Mouse (Mus musculus): ENCODE data around the gene Eif3c. TPM values are rescaled to one million over a fixed set of nuclear protein-coding genes. Genes with fewer than 3 reads are reported as not detected.

Eif3c gene
- polyA plus RNA-seq, 1 experiment from 2014 or later = 185 TPM

DNA sequence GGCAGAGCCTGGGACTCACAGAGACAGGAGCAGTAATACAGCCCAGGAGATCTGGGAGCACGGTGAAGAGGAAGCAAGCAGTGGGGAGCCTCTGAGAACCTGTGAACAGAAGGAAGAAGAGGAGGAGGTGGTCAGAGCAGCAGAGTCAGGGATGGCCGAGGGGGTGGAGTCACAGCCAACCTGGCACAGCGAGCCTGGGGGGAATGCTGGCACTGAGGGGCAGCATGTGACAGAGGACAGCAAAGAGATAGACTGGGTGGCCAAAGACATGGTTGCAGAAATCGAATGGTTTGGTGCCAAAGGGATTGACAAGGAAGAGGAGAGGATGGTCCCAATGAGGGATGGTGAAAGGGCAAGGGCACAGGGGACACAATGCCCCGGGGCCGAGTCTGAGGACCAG is 19.5 kb upstream of the Eif3c start, which contains the start of gene Cln3:
Cln3 (minus strand) TSS at position 101 of the 400 bp plus-strand sequence.
- 74% methylated on average over 6 of the region's 6 CpGs for WGBS
- peaks cover 42% of the 10 kb centered on the region for H3K27me3 ChIP-seq (ENCODE audit: insufficient read depth, poor library complexity, severe bottlenecking)
- peaks cover 37% of the 10 kb centered on the region for H3K4me1 ChIP-seq (replicated peaks)
- H3K27ac ChIP-seq = no peak within 1 kb of the TSS
- no peak for DNase-seq (ENCODE audit: low spot score)
- no peak within 1 kb of the TSS for H3K4me3 ChIP-seq
- H3K9me3 ChIP-seq = no peaks in the 10 kb centered on the region
- peaks cover 8% of the 10 kb centered on the region for H3K36me3 ChIP-seq

- Histone ChIP-seq H3K9me3 (no peaks in the 10 kb centered on the region), H3K27me3 (ENCODE audit: insufficient read depth, poor library complexity, severe bottlenecking) (peaks cover 42% of the 10 kb centered on the region), H3K4me1 (replicated peaks) (peaks cover 37% of the 10 kb centered on the region), H3K4me3 (peak within 1 kb of the TSS; percentile 73), H3K27ac (peak within 1 kb of the TSS; percentile 93), H3K36me3 (peaks cover 18% of the 10 kb centered on the region)
- DNase-seq (ENCODE audit: low spot score) = no peak
- 82% methylated on average over 8 of the region's 8 CpGs for WGBS
Measured at GRCm38 (mm10) chr7:126584506-126584977, 18.3 kb upstream of the Eif3c start, which contains the start of gene Apobr. Gene Apobr, plus strand, starts transcription at chr7:126584942.

GRCm38 (mm10) chr7:126583761-126584160 is 17.6 kb upstream of the Eif3c start:
- DNase-seq (ENCODE audit: low spot score) = no peak
- H3K27me3 ChIP-seq (ENCODE audit: insufficient read depth, poor library complexity, severe bottlenecking) = peaks cover 42% of the 10 kb centered on the region
- no peaks in the 10 kb centered on the region for H3K9me3 ChIP-seq
- H3K4me1 ChIP-seq (replicated peaks) = peaks cover 37% of the 10 kb centered on the region
- WGBS = 60% methylated on average over 6 of the region's 6 CpGs
- H3K36me3 ChIP-seq = peaks cover 21% of the 10 kb centered on the region
- H3K4me3 ChIP-seq = peak overlapping the region; percentile 73
- H3K27ac ChIP-seq = peak overlapping the region; percentile 93

GRCm38 (mm10) chr7:126583251-126583709 is 17.1 kb upstream of the Eif3c start:
- Histone ChIP-seq H3K27ac (peak overlapping the region; percentile 93), H3K27me3 (ENCODE audit: insufficient read depth, poor library complexity, severe bottlenecking) (peaks cover 38% of the 10 kb centered on the region), H3K36me3 (peaks cover 23% of the 10 kb centered on the region), H3K4me3 (peak overlapping the region; percentile 73), H3K9me3 (no peaks in the 10 kb centered on the region), H3K4me1 (replicated peaks) (peaks cover 36% of the 10 kb centered on the region)
- under 1% methylated on average over 22 of the region's 22 CpGs for WGBS
- DNase-seq (ENCODE audit: low spot score) = peak; percentile 85

DNA sequence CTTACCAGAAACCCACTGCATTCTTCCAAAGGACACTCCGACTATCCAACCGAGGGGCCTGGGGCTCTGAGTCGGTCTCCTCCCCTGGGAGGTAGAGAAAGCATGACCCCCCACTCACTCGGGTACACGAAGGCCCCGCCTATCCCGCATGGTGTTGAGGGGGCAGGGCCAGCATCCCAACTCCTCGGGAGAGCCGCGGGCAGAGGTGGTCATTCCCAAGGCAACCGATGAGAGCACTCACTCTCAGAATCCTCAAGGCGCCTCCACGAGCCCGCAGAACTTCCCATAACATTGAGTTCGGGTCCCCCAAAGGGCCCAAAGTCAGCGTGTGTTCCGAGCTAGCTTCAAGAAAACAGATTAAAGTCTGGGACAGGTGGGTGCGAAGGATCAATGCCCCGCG is 16.5 kb upstream of the Eif3c start:
- WGBS = 2% methylated on average over 20 of the region's 20 CpGs
- Histone ChIP-seq H3K27ac (peak overlapping the region; percentile 93), H3K36me3 (peaks cover 26% of the 10 kb centered on the region), H3K4me3 (peak overlapping the region; percentile 73), H3K27me3 (ENCODE audit: insufficient read depth, poor library complexity, severe bottlenecking) (peaks cover 35% of the 10 kb centered on the region), H3K4me1 (replicated peaks) (peaks cover 31% of the 10 kb centered on the region), H3K9me3 (no peaks in the 10 kb centered on the region)
- peak; percentile 54 for DNase-seq (ENCODE audit: low spot score)

DNA sequence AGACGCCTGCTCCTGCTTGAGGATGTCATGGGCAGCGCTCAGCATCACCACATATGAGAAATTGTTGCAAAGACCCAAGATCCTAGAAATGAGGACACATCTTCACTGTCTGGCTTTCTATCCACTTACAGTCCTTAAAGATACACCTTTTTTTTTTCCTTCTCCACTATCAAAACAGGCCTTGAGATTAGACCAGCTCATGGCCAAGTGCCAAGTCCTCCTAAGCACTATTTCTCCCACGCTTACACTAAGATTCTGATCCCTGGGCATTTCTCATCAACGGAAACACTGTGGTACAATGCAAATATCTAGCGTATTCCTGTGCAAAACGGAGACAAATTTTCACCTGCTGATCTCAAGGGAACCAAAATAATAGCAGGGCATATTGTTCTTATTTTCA is 15.4 kb upstream of the Eif3c start:
- WGBS = 93% methylated on average over 6 of the region's 6 CpGs
- peaks cover 20% of the 10 kb centered on the region for H3K4me1 ChIP-seq (replicated peaks)

DNA sequence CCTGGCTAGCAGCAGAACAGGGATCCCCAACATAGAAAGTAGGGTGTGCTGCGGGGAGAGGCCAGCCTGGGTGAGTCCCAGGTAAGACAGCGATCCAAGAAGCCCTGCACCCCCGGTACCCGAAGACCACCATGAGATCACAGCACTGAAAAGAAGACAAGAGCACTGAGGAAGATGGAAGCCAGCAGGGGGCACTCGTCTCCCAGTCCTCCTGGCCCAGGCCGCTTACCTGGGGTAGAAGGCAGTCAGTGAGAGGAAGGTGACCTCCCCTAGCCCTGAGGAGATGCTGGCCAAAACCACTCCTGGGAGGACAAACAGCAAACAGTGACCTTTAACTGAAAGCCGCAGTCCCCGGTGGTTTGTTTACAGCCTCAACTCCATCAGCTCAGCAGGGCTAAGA is 13.0 kb upstream of the Eif3c start:
- H3K4me3 ChIP-seq = no peak overlapping the region

More for the DNA sequence above, 15.4 kb upstream of the Eif3c start:
- H3K9me3 ChIP-seq = no peaks in the 10 kb centered on the region
- H3K27ac ChIP-seq = no peak overlapping the region
- peak overlapping the region; percentile 73; the same call in 1 of the 2 replicates for H3K4me3 ChIP-seq
- H3K36me3 ChIP-seq = peaks cover 34% of the 10 kb centered on the region
- no peak for DNase-seq (ENCODE audit: low spot score)
- H3K27me3 ChIP-seq (ENCODE audit: insufficient read depth, poor library complexity, severe bottlenecking) = peaks cover 27% of the 10 kb centered on the region

GRCm38 (mm10) chr7:126576946-126577345 is 10.7 kb upstream of the Eif3c start:
- no peak overlapping the region for H3K27ac ChIP-seq
- H3K4me3 ChIP-seq = no peak overlapping the region
- no peaks in the 10 kb centered on the region for H3K27me3 ChIP-seq (ENCODE audit: insufficient read depth, poor library complexity, severe bottlenecking)
- H3K4me1 ChIP-seq (replicated peaks) = peaks cover 3% of the 10 kb centered on the region; the same call in 1 of the 2 replicates
- 48% methylated on average over 8 of the region's 8 CpGs for WGBS
- H3K9me3 ChIP-seq = no peaks in the 10 kb centered on the region
- peaks cover 72% of the 10 kb centered on the region for H3K36me3 ChIP-seq
- peak; percentile 50 for DNase-seq (ENCODE audit: low spot score)

More for the DNA sequence above, 13.0 kb upstream of the Eif3c start:
- no peaks in the 10 kb centered on the region for H3K9me3 ChIP-seq
- H3K27me3 ChIP-seq (ENCODE audit: insufficient read depth, poor library complexity, severe bottlenecking) = peaks cover 2% of the 10 kb centered on the region
- peaks cover 53% of the 10 kb centered on the region for H3K36me3 ChIP-seq
- 59% methylated on average over 8 of the region's 8 CpGs for WGBS
- H3K4me1 ChIP-seq (replicated peaks) = peaks cover 19% of the 10 kb centered on the region
- DNase-seq (ENCODE audit: low spot score) = peak; percentile 18
- no peak overlapping the region for H3K27ac ChIP-seq

DNA sequence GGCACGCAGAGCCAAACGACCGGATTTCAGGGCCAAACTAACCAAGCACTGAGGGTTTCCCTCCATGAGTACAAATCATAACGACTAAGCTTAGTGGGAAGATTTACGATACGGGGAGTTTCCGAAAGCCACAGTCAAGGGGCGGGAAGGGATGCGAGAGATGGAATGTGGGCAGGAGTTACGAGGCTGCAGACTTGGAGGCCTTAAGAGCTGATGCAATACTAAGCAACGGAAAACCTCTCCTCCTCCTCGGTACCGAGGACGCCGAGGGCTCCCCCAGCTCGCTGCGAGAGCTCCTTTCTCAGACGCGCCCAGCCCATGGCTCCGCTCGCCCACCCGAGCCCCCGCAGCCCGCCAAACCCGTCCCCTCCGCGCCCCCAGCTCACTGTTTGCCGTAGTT is 518 bp downstream of the Eif3c start:
- Histone ChIP-seq H3K4me3 (peak overlapping the region; percentile 100), H3K27ac (peak overlapping the region; percentile 92), H3K9me3 (no peaks in the 10 kb centered on the region), H3K4me1 (replicated peaks) (peaks cover 12% of the 10 kb centered on the region; the same call in 1 of the 2 replicates), H3K36me3 (peaks cover 43% of the 10 kb centered on the region), H3K27me3 (ENCODE audit: insufficient read depth, poor library complexity, severe bottlenecking) (no peaks in the 10 kb centered on the region)
- WGBS = 1% methylated on average over 28 of the region's 28 CpGs
- no peak for DNase-seq (ENCODE audit: low spot score)

GRCm38 (mm10) chr7:126556635-126557034 is 9.6 kb downstream of the Eif3c start:
- no peak overlapping the region for H3K4me3 ChIP-seq
- no peak for DNase-seq (ENCODE audit: low spot score)
- H3K27ac ChIP-seq = no peak overlapping the region
- 95% methylated on average over 5 of the region's 5 CpGs for WGBS
- no peaks in the 10 kb centered on the region for H3K27me3 ChIP-seq (ENCODE audit: insufficient read depth, poor library complexity, severe bottlenecking)
- no peaks in the 10 kb centered on the region for H3K4me1 ChIP-seq (replicated peaks)
- peaks cover 100% of the 10 kb centered on the region for H3K36me3 ChIP-seq
- no peaks in the 10 kb centered on the region for H3K9me3 ChIP-seq

DNA sequence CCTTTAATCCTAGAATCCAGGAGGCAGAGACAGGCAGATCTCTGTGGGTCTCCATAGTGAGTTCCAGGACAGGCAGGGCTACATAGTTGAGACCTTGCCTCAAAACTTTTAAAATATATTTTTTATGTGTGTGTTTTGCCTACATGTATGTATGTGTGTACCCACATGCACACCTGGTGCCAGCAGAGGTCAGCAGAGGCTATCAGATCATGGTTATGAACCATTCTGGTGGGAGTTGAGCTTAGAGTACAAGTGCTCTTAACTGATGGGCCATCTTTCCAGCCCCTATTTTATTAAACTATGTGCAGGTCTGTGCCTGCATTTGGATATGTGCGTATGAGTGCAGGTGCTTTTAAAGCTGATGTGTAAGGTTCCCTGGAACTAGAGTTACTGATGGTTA is 11.4 kb downstream of the Eif3c start:
- H3K4me1 ChIP-seq (replicated peaks) = no peaks in the 10 kb centered on the region
- no peaks in the 10 kb centered on the region for H3K27me3 ChIP-seq (ENCODE audit: insufficient read depth, poor library complexity, severe bottlenecking)
- H3K9me3 ChIP-seq = no peaks in the 10 kb centered on the region
- H3K4me3 ChIP-seq = no peak overlapping the region
- WGBS = 96% methylated on average over 1 of the region's 1 CpGs
- H3K27ac ChIP-seq = no peak overlapping the region
- DNase-seq (ENCODE audit: low spot score) = no peak
- peaks cover 100% of the 10 kb centered on the region for H3K36me3 ChIP-seq

DNA sequence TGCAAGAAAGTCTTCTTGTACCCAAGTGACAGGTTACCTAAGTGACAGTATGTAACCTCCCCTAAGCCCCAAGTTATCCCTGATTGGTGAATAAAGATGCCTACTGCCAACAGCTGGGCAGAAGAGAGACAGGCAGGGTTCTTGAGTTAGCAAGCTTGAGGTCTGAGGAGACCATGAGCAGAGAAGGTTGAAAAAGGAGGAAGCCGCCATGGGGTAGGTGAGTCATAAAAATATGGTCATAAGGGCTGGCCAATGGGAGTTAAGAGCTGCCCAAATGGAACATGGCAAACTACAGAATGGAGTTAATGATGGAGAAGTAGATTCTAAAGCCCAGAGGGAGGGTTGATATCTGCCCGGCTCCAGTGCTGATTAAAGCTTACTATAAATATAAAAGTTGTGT is 20.6 kb downstream of the Eif3c start:
- 96% methylated on average over 2 of the region's 2 CpGs for WGBS
- Histone ChIP-seq H3K27me3 (ENCODE audit: insufficient read depth, poor library complexity, severe bottlenecking) (no peaks in the 10 kb centered on the region), H3K9me3 (no peaks in the 10 kb centered on the region), H3K4me1 (replicated peaks) (no peaks in the 10 kb centered on the region), H3K36me3 (peaks cover 71% of the 10 kb centered on the region), H3K27ac (no peak overlapping the region), H3K4me3 (no peak overlapping the region)
- DNase-seq (ENCODE audit: low spot score) = no peak

- Histone ChIP-seq H3K4me1 (replicated peaks) (no peaks in the 10 kb centered on the region), H3K36me3 (peaks cover 32% of the 10 kb centered on the region), H3K9me3 (no peaks in the 10 kb centered on the region), H3K27me3 (ENCODE audit: insufficient read depth, poor library complexity, severe bottlenecking) (peaks cover 6% of the 10 kb centered on the region), H3K27ac (no peak overlapping the region), H3K4me3 (no peak overlapping the region)
- no peak for DNase-seq (ENCODE audit: low spot score)
- WGBS = 83% methylated on average over 1 of the region's 1 CpGs
Measured at GRCm38 (mm10) chr7:126541661-126542060, 24.6 kb downstream of the Eif3c start.

Data from hindbrain, embryonic 10.5 days (tissue).